Mouse (Mus musculus): ENCODE measurements around the gene Ap5m1. TPM values are rescaled to one million over a fixed set of nuclear protein-coding genes. Genes with fewer than 3 reads are reported as not detected.

Gene Ap5m1
- total and polyA plus RNA-seq, 2 experiments from 2014 or later: 15.2 to 23.1 TPM

- Histone ChIP-seq H3K36me3 (ENCODE audit: insufficient read depth, low read length) (no peaks in the 10 kb centered on the region; the same call in 1 of the 2 replicates), H3K9me3 (ENCODE audit: low read length) (no peaks in the 10 kb centered on the region), H3K4me3 (ENCODE audit: low read depth, low read length) (no peak overlapping the region), H3K4me1 (ENCODE audit: insufficient read depth, low read length) (no peaks in the 10 kb centered on the region), H3K9ac (replicated peaks; ENCODE audit: low read length, poor library complexity, severe bottlenecking) (no peak overlapping the region), H3K27me3 (ENCODE audit: insufficient read depth, low read length) (no peaks in the 10 kb centered on the region), H3K27ac (ENCODE audit: low read depth, low read length) (no peak overlapping the region), H3K4me2 (ENCODE audit: low read depth, low read length, poor library complexity, severe bottlenecking) (no peak overlapping the region)
- ATAC-seq (ENCODE audit: low FRiP score) (no peak), DNase-seq (ENCODE audit: low spot score) (no peak)
- WGBS: 95% methylated on average over 4 of the region's 4 CpGs
- no peak for TF ChIP-seq CTCF (IDR thresholded peaks at IDR 0.05)
Observed at GRCm38 (mm10) chr14:49045610-49046009, 20.3 kb upstream of the Ap5m1 start.

- no peaks in the 10 kb centered on the region for H3K4me1 ChIP-seq (ENCODE audit: insufficient read depth, low read length)
- no peak for DNase-seq (ENCODE audit: low spot score)
- H3K27me3 ChIP-seq (ENCODE audit: insufficient read depth, low read length): no peaks in the 10 kb centered on the region
- ATAC-seq (ENCODE audit: low FRiP score): no peak
- no peaks in the 10 kb centered on the region; the same call in none of the 2 replicates for H3K36me3 ChIP-seq (ENCODE audit: insufficient read depth, low read length)
- H3K27ac ChIP-seq (ENCODE audit: low read depth, low read length): no peak overlapping the region
- no peak for TF ChIP-seq CTCF (IDR thresholded peaks at IDR 0.05)
- no peak overlapping the region for H3K9ac ChIP-seq (replicated peaks; ENCODE audit: low read length, poor library complexity, severe bottlenecking)
- no peak overlapping the region for H3K4me3 ChIP-seq (ENCODE audit: low read depth, low read length)
- no peak overlapping the region for H3K4me2 ChIP-seq (ENCODE audit: low read depth, low read length, poor library complexity, severe bottlenecking)
- no peaks in the 10 kb centered on the region for H3K9me3 ChIP-seq (ENCODE audit: low read length)
Observed at GRCm38 (mm10) chr14:49049492-49049891, 16.4 kb upstream of the Ap5m1 start.

DNA sequence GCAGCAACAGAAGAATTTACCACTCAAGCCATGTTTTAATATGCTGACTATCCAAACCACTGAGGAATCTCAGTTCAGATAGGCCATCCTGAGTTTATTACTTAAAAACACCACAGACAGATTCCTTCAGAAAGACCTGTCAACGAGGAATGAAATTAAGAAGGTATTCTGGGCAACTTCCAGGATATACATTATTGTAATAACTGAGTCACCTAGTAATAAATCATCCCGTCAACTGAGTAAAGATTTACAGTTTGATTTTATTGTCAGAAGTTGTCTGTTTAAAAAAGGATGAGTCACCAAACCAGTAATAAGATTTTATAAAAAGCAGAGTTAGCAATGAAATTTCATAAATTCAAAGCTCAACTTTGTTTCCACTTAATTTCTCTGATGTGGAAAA lies 2.1 kb upstream of the Ap5m1 start:
- 82% methylated on average over 2 of the region's 2 CpGs for WGBS
- H3K9ac ChIP-seq (replicated peaks; ENCODE audit: low read length, poor library complexity, severe bottlenecking): no peak overlapping the region
- no peak for ATAC-seq (ENCODE audit: low FRiP score)
- no peak for TF ChIP-seq CTCF (IDR thresholded peaks at IDR 0.05)
- no peak for DNase-seq (ENCODE audit: low spot score)
- H3K4me3 ChIP-seq (ENCODE audit: low read depth, low read length): no peak overlapping the region
- H3K27ac ChIP-seq (ENCODE audit: low read depth, low read length): no peak overlapping the region
- no peaks in the 10 kb centered on the region for H3K36me3 ChIP-seq (ENCODE audit: insufficient read depth, low read length)
- H3K27me3 ChIP-seq (ENCODE audit: insufficient read depth, low read length): no peaks in the 10 kb centered on the region
- no peak overlapping the region for H3K4me2 ChIP-seq (ENCODE audit: low read depth, low read length, poor library complexity, severe bottlenecking)
- peaks cover 4% of the 10 kb centered on the region; the same call in 1 of the 2 replicates for H3K4me1 ChIP-seq (ENCODE audit: insufficient read depth, low read length)
- no peaks in the 10 kb centered on the region for H3K9me3 ChIP-seq (ENCODE audit: low read length)

DNA sequence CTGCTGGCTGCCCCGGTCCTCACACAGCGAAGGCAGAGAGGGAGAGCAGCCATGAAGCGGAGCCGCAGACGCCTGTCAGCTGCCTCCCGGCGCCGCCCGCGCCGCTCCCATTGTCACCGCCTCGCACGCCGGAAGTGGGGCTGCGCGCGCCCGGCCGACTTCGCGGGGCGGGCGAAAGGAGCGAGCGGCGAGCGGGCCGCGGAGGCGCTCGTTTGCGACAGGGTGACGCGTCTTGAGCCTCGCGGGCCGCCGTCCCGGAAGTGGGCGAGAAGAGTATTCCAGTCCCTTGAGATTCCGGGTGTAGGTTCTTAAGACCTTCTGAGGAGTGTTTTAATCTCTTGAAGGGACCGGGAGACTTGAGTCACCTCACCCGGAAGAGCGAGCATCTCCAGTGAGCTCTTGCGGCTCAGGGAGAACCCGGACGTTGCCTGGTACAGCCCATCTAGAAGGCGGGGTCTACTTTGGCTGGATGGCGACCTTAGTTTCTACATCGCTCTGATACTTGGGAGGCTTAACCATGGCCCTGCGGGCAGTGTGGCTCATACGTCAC lies 452 bp downstream of the Ap5m1 start, which contains the start of gene Exoc5:
Exoc5 (minus strand) TSS at position 380 of the 550 bp plus-strand sequence.
- Histone ChIP-seq H3K4me2 (ENCODE audit: low read depth, low read length, poor library complexity, severe bottlenecking) (peak within 1 kb of the TSS; percentile 69), H3K4me3 (ENCODE audit: low read depth, low read length) (peak within 1 kb of the TSS; percentile 96), H3K9ac (replicated peaks; ENCODE audit: low read length, poor library complexity, severe bottlenecking) (peak within 1 kb of the TSS; percentile 97), H3K9me3 (ENCODE audit: low read length) (no peaks in the 10 kb centered on the region), H3K27ac (ENCODE audit: low read depth, low read length) (peak within 1 kb of the TSS; percentile 99), H3K4me1 (ENCODE audit: insufficient read depth, low read length) (peaks cover 4% of the 10 kb centered on the region; the same call in 1 of the 2 replicates), H3K36me3 (ENCODE audit: insufficient read depth, low read length) (no peaks in the 10 kb centered on the region), H3K27me3 (ENCODE audit: insufficient read depth, low read length) (no peaks in the 10 kb centered on the region)
- DNase-seq (ENCODE audit: low spot score) (peak; percentile 96), ATAC-seq (ENCODE audit: low FRiP score) (peak; percentile 97)
- TF ChIP-seq CTCF (IDR thresholded peaks at IDR 0.05): no peak
- under 1% methylated on average over 53 of the region's 53 CpGs for WGBS

DNA sequence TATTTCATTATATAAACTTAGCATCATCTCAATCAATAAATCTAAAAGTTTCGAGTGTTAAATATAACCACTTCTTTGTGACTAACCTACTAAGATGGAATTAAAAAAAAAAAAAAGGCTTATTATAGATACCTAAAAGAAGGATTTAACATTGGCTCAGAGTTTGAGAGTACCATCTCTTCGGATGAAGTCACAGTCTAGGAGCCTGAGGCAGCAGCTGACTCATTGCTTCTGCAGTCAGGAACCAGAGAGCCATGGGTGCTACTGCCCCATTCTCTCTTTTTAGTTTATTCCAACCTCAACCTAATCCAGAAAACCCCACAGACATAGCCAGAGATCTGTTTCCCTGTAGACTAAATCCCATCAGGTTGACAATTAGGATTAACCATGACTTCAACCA lies 6.9 kb downstream of the Ap5m1 start:
- Histone ChIP-seq H3K4me3 (ENCODE audit: low read depth, low read length) (no peak overlapping the region), H3K36me3 (ENCODE audit: insufficient read depth, low read length) (peaks cover 6% of the 10 kb centered on the region; the same call in 1 of the 2 replicates), H3K9me3 (ENCODE audit: low read length) (no peaks in the 10 kb centered on the region), H3K27me3 (ENCODE audit: insufficient read depth, low read length) (no peaks in the 10 kb centered on the region), H3K27ac (ENCODE audit: low read depth, low read length) (no peak overlapping the region), H3K4me2 (ENCODE audit: low read depth, low read length, poor library complexity, severe bottlenecking) (no peak overlapping the region), H3K9ac (replicated peaks; ENCODE audit: low read length, poor library complexity, severe bottlenecking) (no peak overlapping the region), H3K4me1 (ENCODE audit: insufficient read depth, low read length) (no peaks in the 10 kb centered on the region)
- TF ChIP-seq CTCF (IDR thresholded peaks at IDR 0.05): no peak
- 93% methylated on average over 2 of the region's 2 CpGs for WGBS
- ATAC-seq (ENCODE audit: low FRiP score) (no peak), DNase-seq (ENCODE audit: low spot score) (no peak)

DNA sequence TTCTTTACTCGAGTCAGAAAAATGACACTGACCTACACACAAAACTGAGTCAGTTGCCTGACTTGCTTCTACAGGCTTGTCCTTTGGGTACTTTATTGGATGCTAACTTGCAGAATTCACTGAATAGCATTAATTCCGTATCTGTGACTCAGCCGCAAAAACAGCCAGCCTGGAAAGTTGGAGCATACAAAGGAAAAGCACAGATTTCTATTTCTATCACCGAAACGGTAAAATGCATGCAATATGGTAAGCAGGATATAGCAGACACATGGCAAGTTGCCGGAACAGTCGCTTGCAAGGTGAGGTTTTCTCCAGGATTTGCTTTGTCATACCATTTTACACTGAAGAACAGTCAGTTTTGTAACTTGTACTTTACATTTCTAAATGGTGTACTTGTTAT lies 8.0 kb downstream of the Ap5m1 start:
- H3K4me2 ChIP-seq (ENCODE audit: low read depth, low read length, poor library complexity, severe bottlenecking): no peak overlapping the region
- no peaks in the 10 kb centered on the region for H3K4me1 ChIP-seq (ENCODE audit: insufficient read depth, low read length)
- TF ChIP-seq CTCF (IDR thresholded peaks at IDR 0.05): no peak
- no peaks in the 10 kb centered on the region for H3K27me3 ChIP-seq (ENCODE audit: insufficient read depth, low read length)
- no peak overlapping the region for H3K27ac ChIP-seq (ENCODE audit: low read depth, low read length)
- H3K9me3 ChIP-seq (ENCODE audit: low read length): no peaks in the 10 kb centered on the region
- ATAC-seq (ENCODE audit: low FRiP score): no peak
- WGBS: 93% methylated on average over 7 of the region's 7 CpGs
- no peak overlapping the region for H3K4me3 ChIP-seq (ENCODE audit: low read depth, low read length)
- peaks cover 6% of the 10 kb centered on the region; the same call in 1 of the 2 replicates for H3K36me3 ChIP-seq (ENCODE audit: insufficient read depth, low read length)
- no peak overlapping the region for H3K9ac ChIP-seq (replicated peaks; ENCODE audit: low read length, poor library complexity, severe bottlenecking)
- DNase-seq (ENCODE audit: low spot score): no peak
